Mouse (Mus musculus) heart, embryonic 16.5 days (tissue): ENCODE measurements at regions not wholly inside any gene's neighbourhood (a gene's known extent, or its start where the extent isn't known, plus 50 kb on each side); places are given as distances from the start of the nearest gene placed in this dataset.

Experiments used
- ATAC-seq: fragments of 200-750 bp; cut with Nextera tagmentation; replicated peaks from 2 replicates; pipeline ENCODE4 v1.8.0; 2017; ENCODE audit warnings: moderate number of reproducible peaks; ENCODE audit not compliant: insufficient read depth, low FRiP score; ENCODE audit errors: extremely low read depth
- H3K27ac ChIP-seq: fragments of 300-500 bp; sonication (generic); 2 replicates; pipeline ENCODE4 v1.5.1; 2014; ENCODE audit warnings: mild to moderate bottlenecking, low read length, control low read depth, moderate library complexity
- H3K27me3 ChIP-seq: fragments of 300-500 bp; sonication (generic); 2 replicates; pipeline ENCODE4 v1.6.1; 2014; ENCODE audit warnings: low read length, mixed read lengths; ENCODE audit not compliant: control insufficient read depth, insufficient read depth
- H3K36me3 ChIP-seq: fragments of 300-500 bp; sonication (generic); 2 replicates; pipeline ENCODE4 v1.6.1; 2014; ENCODE audit not compliant: control insufficient read depth, insufficient read depth
- H3K4me1 ChIP-seq: fragments of 300-500 bp; sonication (generic); 2 replicates; pipeline ENCODE4 v1.6.1; 2014; ENCODE audit warnings: low read length, mixed read lengths; ENCODE audit not compliant: control insufficient read depth, insufficient read depth
- H3K4me2 ChIP-seq: fragments of 300-500 bp; sonication (generic); 2 replicates; pipeline ENCODE4 v1.6.1; 2014; ENCODE audit warnings: low read depth, mild to moderate bottlenecking, control low read depth, low read length
- H3K4me3 ChIP-seq: fragments of 300-500 bp; sonication (generic); 2 replicates; pipeline ENCODE4 v1.5.1; 2014; ENCODE audit warnings: mild to moderate bottlenecking, control low read depth, low read length
- H3K9ac ChIP-seq: fragments of 300-500 bp; sonication (generic); 2 replicates; pipeline ENCODE4 v1.6.1; 2014; ENCODE audit warnings: low read length, control low read depth
- H3K9me3 ChIP-seq: fragments of 300-500 bp; sonication (generic); replicated peaks from 2 replicates; pipeline ENCODE4 v1.6.1; 2016; ENCODE audit warnings: low read length; ENCODE audit not compliant: control insufficient read depth
- WGBS: fragments of 180-500 bp; shearing (Covaris S2); extraction: QIAGEN DNeasy Blood & Tissue Kit; methylation state at CpG from one replicate; pipeline ENCODE4 v1.1.7; 2014; 5-methylcytosine and 5-hydroxymethylcytosine counted together

- Histone ChIP-seq H3K9me3 (no peaks in the 10 kb centered on the region), H3K4me3 (no peak overlapping the region), H3K4me1 (no peaks in the 10 kb centered on the region), H3K36me3 (no peaks in the 10 kb centered on the region), H3K27ac (no peak overlapping the region), H3K27me3 (no peaks in the 10 kb centered on the region), H3K9ac (no peak overlapping the region), H3K4me2 (no peak overlapping the region)
- 67% methylated on average over 3 of the region's 3 CpGs for WGBS
- ATAC-seq: no peak
Observed at GRCm38 (mm10) chr4:124064601-124065000, 146.8 kb upstream of the 4930535I16Rik start.

GRCm38 (mm10) chr4:124063269-124064100, 145.7 kb upstream of the 4930535I16Rik start:
- Histone ChIP-seq H3K9ac (no peak overlapping the region), H3K9me3 (no peaks in the 10 kb centered on the region), H3K27ac (no peak overlapping the region), H3K4me2 (no peak overlapping the region), H3K27me3 (no peaks in the 10 kb centered on the region), H3K36me3 (no peaks in the 10 kb centered on the region), H3K4me3 (no peak overlapping the region), H3K4me1 (no peaks in the 10 kb centered on the region)
- no peak for ATAC-seq
- 74% methylated on average over 4 of the region's 4 CpGs for WGBS

GRCm38 (mm10) chr4:124057607-124058006, 139.8 kb upstream of the 4930535I16Rik start:
- ATAC-seq: no peak
- Histone ChIP-seq H3K27ac (no peak overlapping the region), H3K9ac (no peak overlapping the region), H3K4me2 (no peak overlapping the region), H3K36me3 (no peaks in the 10 kb centered on the region), H3K27me3 (no peaks in the 10 kb centered on the region), H3K9me3 (no peaks in the 10 kb centered on the region), H3K4me3 (no peak overlapping the region), H3K4me1 (no peaks in the 10 kb centered on the region)
- 91% methylated on average over 8 of the region's 8 CpGs for WGBS

GRCm38 (mm10) chr4:124054240-124054760, 136.5 kb upstream of the 4930535I16Rik start:
- Histone ChIP-seq H3K4me2 (no peak overlapping the region), H3K27me3 (no peaks in the 10 kb centered on the region), H3K36me3 (no peaks in the 10 kb centered on the region), H3K27ac (no peak overlapping the region), H3K9ac (no peak overlapping the region), H3K9me3 (no peaks in the 10 kb centered on the region), H3K4me1 (no peaks in the 10 kb centered on the region), H3K4me3 (no peak overlapping the region)
- 59% methylated on average over 1 of the region's 1 CpGs for WGBS
- ATAC-seq: no peak

GRCm38 (mm10) chr4:124053340-124054038, 135.7 kb upstream of the 4930535I16Rik start:
- no peak for ATAC-seq
- 72% methylated on average over 2 of the region's 2 CpGs for WGBS
- H3K9ac ChIP-seq: no peak overlapping the region

GRCm38 (mm10) chr4:124052387-124052786, 134.6 kb upstream of the 4930535I16Rik start:
- H3K36me3 ChIP-seq: no peaks in the 10 kb centered on the region
- ATAC-seq: no peak
- WGBS: 69% methylated on average over 2 of the region's 2 CpGs
- H3K4me2 ChIP-seq: no peak overlapping the region
- no peak overlapping the region for H3K4me3 ChIP-seq
- no peaks in the 10 kb centered on the region for H3K9me3 ChIP-seq
- H3K4me1 ChIP-seq: no peaks in the 10 kb centered on the region
- H3K27me3 ChIP-seq: no peaks in the 10 kb centered on the region
- no peak overlapping the region for H3K9ac ChIP-seq
- H3K27ac ChIP-seq: no peak overlapping the region

More at GRCm38 (mm10) chr4:124053340-124054038, 135.7 kb upstream of the 4930535I16Rik start:
- Histone ChIP-seq H3K36me3 (no peaks in the 10 kb centered on the region), H3K27me3 (no peaks in the 10 kb centered on the region), H3K4me1 (no peaks in the 10 kb centered on the region), H3K4me3 (no peak overlapping the region), H3K27ac (no peak overlapping the region), H3K9me3 (no peaks in the 10 kb centered on the region), H3K4me2 (no peak overlapping the region)

- Histone ChIP-seq H3K36me3 (no peaks in the 10 kb centered on the region), H3K9me3 (no peaks in the 10 kb centered on the region), H3K4me3 (no peak overlapping the region), H3K9ac (no peak overlapping the region), H3K27ac (no peak overlapping the region), H3K4me1 (no peaks in the 10 kb centered on the region), H3K4me2 (no peak overlapping the region), H3K27me3 (no peaks in the 10 kb centered on the region)
- WGBS: 68% methylated on average over 12 of the region's 12 CpGs
- no peak for ATAC-seq
Observed at GRCm38 (mm10) chr4:124048348-124048831, 130.6 kb upstream of the 4930535I16Rik start.

GRCm38 (mm10) chr4:124047898-124048297, 130.1 kb upstream of the 4930535I16Rik start:
- Histone ChIP-seq H3K4me1 (no peaks in the 10 kb centered on the region), H3K27me3 (no peaks in the 10 kb centered on the region), H3K4me3 (no peak overlapping the region), H3K4me2 (no peak overlapping the region), H3K36me3 (no peaks in the 10 kb centered on the region), H3K9ac (no peak overlapping the region), H3K9me3 (no peaks in the 10 kb centered on the region; the same call in 1 of the 2 replicates), H3K27ac (no peak overlapping the region)
- 82% methylated on average over 3 of the region's 3 CpGs for WGBS
- no peak for ATAC-seq

GRCm38 (mm10) chr4:124036483-124036882, 118.7 kb upstream of the 4930535I16Rik start:
- no peak overlapping the region for H3K9ac ChIP-seq
- H3K36me3 ChIP-seq: no peaks in the 10 kb centered on the region
- H3K9me3 ChIP-seq: no peaks in the 10 kb centered on the region
- 70% methylated on average over 12 of the region's 12 CpGs for WGBS
- no peak for ATAC-seq
- H3K4me3 ChIP-seq: no peak overlapping the region
- H3K4me2 ChIP-seq: no peak overlapping the region
- H3K4me1 ChIP-seq: 0 out of 2 replicates have a peak, but pooled peaks cover 4% of the 10 kb centered on the region
- no peaks in the 10 kb centered on the region for H3K27me3 ChIP-seq
- H3K27ac ChIP-seq: no peak overlapping the region
